Mouse (Mus musculus) cerebellum, adult 2 months (tissue): Measurements from ENCODE around the gene Gm42906.

Source experiments
- CTCF ChIP-seq: fragments of 200-500 bp; IDR thresholded peaks from 2 replicates; pipeline ENCODE4 v1.5.1; 2011; ENCODE audit warnings: low read depth, mild to moderate bottlenecking, control low read depth, low read length, moderate library complexity, borderline replicate concordance; ENCODE audit not compliant: insufficient read depth
- POLR2A ChIP-seq: fragments of 200-500 bp; IDR thresholded peaks from 2 replicates; pipeline ENCODE4 v1.6.1; 2011; ENCODE audit warnings: low read length, control low read depth, borderline replicate concordance; ENCODE audit not compliant: insufficient read depth

- TF ChIP-seq POLR2A (no peak), CTCF (no peak)
Measured at GRCm38 (mm10) chr5:151286331-151286730, 141.6 kb downstream of the Gm42906 start.
